Mouse (Mus musculus) bone marrow macrophage, adult 2 months (primary cell): ENCODE results near the gene Dnah8. TPM values are rescaled to one million over a fixed set of nuclear protein-coding genes. Genes with fewer than 3 reads are reported as not detected.

Experiments
- H3K27ac ChIP-seq: 2 replicates; pipeline ENCODE4 v1.5.1; 2012; ENCODE audit warnings: low read depth, low read length; ENCODE audit not compliant: insufficient read depth
- H3K4me1 ChIP-seq: 2 replicates; pipeline ENCODE4 v1.6.1; 2012; ENCODE audit warnings: low read length; ENCODE audit not compliant: control insufficient read depth, insufficient read depth
- H3K4me3 ChIP-seq: 2 replicates; pipeline ENCODE4 v1.5.1; 2012; ENCODE audit warnings: mild to moderate bottlenecking, low read length, moderate library complexity; ENCODE audit not compliant: insufficient read depth
- CTCF ChIP-seq: IDR thresholded peaks from 2 replicates; pipeline ENCODE4 v1.5.1; 2012; ENCODE audit warnings: low read depth, mild to moderate bottlenecking, low read length, moderate library complexity
- POLR2A ChIP-seq: IDR thresholded peaks from 2 replicates; pipeline ENCODE4 v1.6.1; 2012; ENCODE audit warnings: mild to moderate bottlenecking, low read depth, low read length, borderline replicate concordance
- polyA plus RNA-seq: library from polyadenylated mRNA; stranded (reverse); fragments of >200 nt; gene quantifications from 2 replicates; pipeline ENCODE4 v1.2.4, GENCODE M21; 2012; ENCODE audit not compliant: missing spikeins, insufficient read depth, insufficient read length

The Dnah8 gene
- polyA plus RNA-seq, 1 experiment = 0.64 TPM

- H3K27ac ChIP-seq = no peak overlapping the region
- no peak overlapping the region for H3K4me3 ChIP-seq
- no peaks in the 10 kb centered on the region for H3K4me1 ChIP-seq
- no peak for TF ChIP-seq POLR2A
- TF ChIP-seq CTCF = no peak
These were observed 215.9 kb downstream of the Dnah8 start for GRCm38 (mm10) chr17:30840046-30840445.

GRCm38 (mm10) chr17:30842312-30842711 lies 218.2 kb downstream of the Dnah8 start:
- no peaks in the 10 kb centered on the region for H3K4me1 ChIP-seq
- H3K27ac ChIP-seq = no peak overlapping the region
- H3K4me3 ChIP-seq = no peak overlapping the region
- TF ChIP-seq POLR2A (no peak), CTCF (no peak)

GRCm38 (mm10) chr17:30844321-30844791 lies 220.2 kb downstream of the Dnah8 start:
- H3K27ac ChIP-seq = no peak overlapping the region
- TF ChIP-seq CTCF (no peak), POLR2A (no peak)

GRCm38 (mm10) chr17:30847498-30847897 lies 223.3 kb downstream of the Dnah8 start:
- Histone ChIP-seq H3K4me3 (no peak overlapping the region), H3K4me1 (no peaks in the 10 kb centered on the region), H3K27ac (no peak overlapping the region)
- TF ChIP-seq CTCF = no peak
- TF ChIP-seq POLR2A = no peak

More at GRCm38 (mm10) chr17:30844321-30844791, 220.2 kb downstream of the Dnah8 start:
- Histone ChIP-seq H3K4me3 (no peak overlapping the region), H3K4me1 (no peaks in the 10 kb centered on the region)

- Histone ChIP-seq H3K4me3 (no peak overlapping the region), H3K27ac (no peak overlapping the region), H3K4me1 (no peaks in the 10 kb centered on the region)
- TF ChIP-seq POLR2A (no peak), CTCF (no peak)
These were observed 223.9 kb downstream of the Dnah8 start for GRCm38 (mm10) chr17:30848086-30848485.

GRCm38 (mm10) chr17:30848804-30849203 lies 224.7 kb downstream of the Dnah8 start:
- TF ChIP-seq POLR2A = no peak
- no peak for TF ChIP-seq CTCF
- no peak overlapping the region for H3K4me3 ChIP-seq
- H3K27ac ChIP-seq = no peak overlapping the region
- no peaks in the 10 kb centered on the region for H3K4me1 ChIP-seq

GRCm38 (mm10) chr17:30849813-30850212 lies 225.7 kb downstream of the Dnah8 start:
- no peak overlapping the region for H3K4me3 ChIP-seq
- H3K27ac ChIP-seq = no peak overlapping the region
- no peaks in the 10 kb centered on the region for H3K4me1 ChIP-seq
- TF ChIP-seq POLR2A (no peak), CTCF (no peak)

- no peaks in the 10 kb centered on the region for H3K4me1 ChIP-seq
- TF ChIP-seq CTCF (no peak), POLR2A (no peak)
- no peak overlapping the region for H3K27ac ChIP-seq
- no peak overlapping the region for H3K4me3 ChIP-seq
These were observed 228.2 kb downstream of the Dnah8 start for GRCm38 (mm10) chr17:30852345-30852744.

- Histone ChIP-seq H3K27ac (no peak overlapping the region), H3K4me1 (no peaks in the 10 kb centered on the region), H3K4me3 (no peak overlapping the region)
- TF ChIP-seq POLR2A (no peak), CTCF (no peak)
These were observed 233.2 kb downstream of the Dnah8 start for GRCm38 (mm10) chr17:30857347-30857746.

GRCm38 (mm10) chr17:30858586-30859259 lies 234.6 kb downstream of the Dnah8 start:
- TF ChIP-seq POLR2A = no peak
- TF ChIP-seq CTCF = no peak
- Histone ChIP-seq H3K4me1 (no peaks in the 10 kb centered on the region), H3K27ac (no peak overlapping the region), H3K4me3 (no peak overlapping the region)

GRCm38 (mm10) chr17:30859989-30860585 lies 235.9 kb downstream of the Dnah8 start:
- TF ChIP-seq CTCF (no peak), POLR2A (no peak)
- H3K4me1 ChIP-seq = no peaks in the 10 kb centered on the region
- H3K27ac ChIP-seq = no peak overlapping the region
- H3K4me3 ChIP-seq = no peak overlapping the region
